Comparison of ENCODE assay signal across 19 mouse cellular contexts in the genomic region with DNA sequence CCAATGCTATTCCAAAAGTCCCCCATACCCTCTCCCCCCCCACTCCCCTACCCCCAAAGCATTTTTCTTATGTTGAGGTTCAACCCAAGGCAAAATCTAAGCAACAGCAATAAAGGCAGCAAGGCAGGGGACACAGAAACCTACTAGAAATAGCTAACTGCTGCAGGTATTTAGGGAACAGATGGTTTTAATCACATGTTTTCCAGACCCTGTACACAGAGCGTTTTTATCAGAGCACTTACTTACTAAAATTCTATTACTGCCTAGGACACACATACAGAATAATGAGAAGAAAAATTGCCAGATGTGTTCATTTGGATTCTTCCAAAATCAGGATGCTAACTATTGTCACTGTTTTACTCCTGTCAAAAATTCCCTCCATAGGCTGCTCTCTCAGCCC.
DNase-seq lines count a peak whose midpoint lies in the region; ATAC-seq lines count a peak whose summit lies in the region.
"Had no signal": no experiment of that assay in that cellular context is flagged by ENCODE, and none has a peak within 500 bp of the region (broad histone marks: within the 10 kb centered on the region; RNA-seq: fewer than 3 reads in every experiment).

No protein-coding gene starts in this region.

- no peaks in the 10 kb centered on the region for H3K4me1 ChIP-seq in embryonic facial prominence, embryonic 11.5 days (ENCODE audit: control insufficient read depth, insufficient read depth, low read length)
- H3K4me1 ChIP-seq in embryonic facial prominence, embryonic 10.5 days: no peaks in the 10 kb centered on the region
- H3K4me1 ChIP-seq in limb, embryonic 12.5 days (replicated peaks): peaks cover 7% of the 10 kb centered on the region
- H3K4me1 ChIP-seq in limb, embryonic 10.5 days: peaks cover 6% of the 10 kb centered on the region
- H3K4me1 ChIP-seq in limb, embryonic 13.5 days: peaks cover 8% of the 10 kb centered on the region
- H3K4me1 ChIP-seq: embryonic facial prominence, embryonic 12.5 days; forebrain, embryonic 12.5 days had no signal

- H3K9me3 ChIP-seq in embryonic facial prominence, embryonic 11.5 days (replicated peaks; ENCODE audit: control insufficient read depth, low read length): no peaks in the 10 kb centered on the region
- H3K9me3 ChIP-seq in embryonic facial prominence, embryonic 10.5 days: no peaks in the 10 kb centered on the region
- H3K9me3 ChIP-seq in limb, embryonic 12.5 days: no peaks in the 10 kb centered on the region
- H3K9me3 ChIP-seq in limb, embryonic 10.5 days (replicated peaks): no peaks in the 10 kb centered on the region
- no peaks in the 10 kb centered on the region for H3K9me3 ChIP-seq in limb, embryonic 13.5 days
- H3K9me3 ChIP-seq: embryonic facial prominence, embryonic 12.5 days; forebrain, embryonic 10.5 days; forebrain, embryonic 12.5 days had no signal

- no peaks in the 10 kb centered on the region for H3K27me3 ChIP-seq in embryonic facial prominence, embryonic 11.5 days (ENCODE audit: control insufficient read depth, insufficient read depth, low read length)
- H3K27me3 ChIP-seq in embryonic facial prominence, embryonic 10.5 days (replicated peaks; ENCODE audit: low read depth, poor library complexity, severe bottlenecking): no peaks in the 10 kb centered on the region
- H3K27me3 ChIP-seq in limb, embryonic 12.5 days: no peaks in the 10 kb centered on the region
- no peaks in the 10 kb centered on the region for H3K27me3 ChIP-seq in limb, embryonic 10.5 days (ENCODE audit: low read depth, poor library complexity, severe bottlenecking)
- no peaks in the 10 kb centered on the region for H3K27me3 ChIP-seq in limb, embryonic 13.5 days
- H3K27me3 ChIP-seq: embryonic facial prominence, embryonic 12.5 days; forebrain, embryonic 12.5 days had no signal

- no peak overlapping the region for H3K4me2 ChIP-seq in embryonic facial prominence, embryonic 11.5 days (ENCODE audit: low read depth, low read length)
- H3K4me2 ChIP-seq in limb, embryonic 12.5 days: no peak overlapping the region
- H3K4me2 ChIP-seq in limb, embryonic 13.5 days (replicated peaks): no peak overlapping the region
- H3K4me2 ChIP-seq: embryonic facial prominence, embryonic 12.5 days; forebrain, embryonic 12.5 days had no signal

- peak; percentile 45 for DNase-seq in embryonic facial prominence, embryonic 11.5 days (ENCODE audit: low spot score)
- DNase-seq in embryonic facial prominence, embryonic 10.5 days (ENCODE audit: low spot score): no peak
- DNase-seq in limb, embryonic 10.5 days (ENCODE audit: low spot score): no peak
- no peak for DNase-seq in adrenal gland, postnatal 14 days
- DNase-seq: adrenal gland, adult 2 months; adrenal gland, postnatal 10 days; adrenal gland, postnatal 36 days; cerebellum, adult 11-12 months; cerebellum, adult 2 months; cerebellum, postnatal 10 days; cerebellum, postnatal 25 days had no signal

- H3K4me3 ChIP-seq in embryonic facial prominence, embryonic 11.5 days (ENCODE audit: low read depth, low read length): no peak overlapping the region
- H3K4me3 ChIP-seq in embryonic facial prominence, embryonic 10.5 days: no peak overlapping the region
- no peak overlapping the region for H3K4me3 ChIP-seq in limb, embryonic 12.5 days (replicated peaks)
- H3K4me3 ChIP-seq in limb, embryonic 10.5 days: no peak overlapping the region
- H3K4me3 ChIP-seq in limb, embryonic 13.5 days: no peak overlapping the region
- H3K4me3 ChIP-seq: embryonic facial prominence, embryonic 12.5 days; forebrain, embryonic 10.5 days; forebrain, embryonic 12.5 days had no signal

- no peak overlapping the region for H3K9ac ChIP-seq in embryonic facial prominence, embryonic 11.5 days (replicated peaks; ENCODE audit: low read length)
- H3K9ac ChIP-seq in limb, embryonic 12.5 days (replicated peaks): no peak overlapping the region
- H3K9ac ChIP-seq in limb, embryonic 13.5 days: no peak overlapping the region
- H3K9ac ChIP-seq: embryonic facial prominence, embryonic 12.5 days; forebrain, embryonic 12.5 days had no signal

- H3K27ac ChIP-seq in embryonic facial prominence, embryonic 11.5 days (replicated peaks; ENCODE audit: low read depth, low read length): no peak overlapping the region
- no peak overlapping the region for H3K27ac ChIP-seq in embryonic facial prominence, embryonic 10.5 days (replicated peaks)
- H3K27ac ChIP-seq in limb, embryonic 12.5 days: peak overlapping the region; percentile 67; the same call in 1 of the 2 replicates
- no peak overlapping the region for H3K27ac ChIP-seq in limb, embryonic 10.5 days
- H3K27ac ChIP-seq in limb, embryonic 13.5 days: no peak overlapping the region
- H3K27ac ChIP-seq: embryonic facial prominence, embryonic 12.5 days; forebrain, embryonic 10.5 days; forebrain, embryonic 12.5 days had no signal

- WGBS in embryonic facial prominence, embryonic 11.5 days: 46% methylated on average over 1 of the region's 1 CpGs
- 49% methylated on average over 1 of the region's 1 CpGs for WGBS in embryonic facial prominence, embryonic 10.5 days
- 16% methylated on average over 1 of the region's 1 CpGs for WGBS in limb, embryonic 12.5 days
- 29% methylated on average over 1 of the region's 1 CpGs for WGBS in limb, embryonic 10.5 days
- 13% methylated on average over 1 of the region's 1 CpGs for WGBS in limb, embryonic 13.5 days

- no peak for ATAC-seq in embryonic facial prominence, embryonic 11.5 days (replicated peaks; ENCODE audit: insufficient number of reproducible peaks, low FRiP score, low TSS enrichment, low read depth)
- no peak for ATAC-seq in limb, embryonic 12.5 days (ENCODE audit: insufficient number of reproducible peaks, insufficient read depth, low FRiP score, low TSS enrichment, low read depth)
- peak; percentile 61; the same call in 1 of the 2 replicates for ATAC-seq in limb, embryonic 13.5 days (ENCODE audit: low FRiP score, low read depth)
- no peak for ATAC-seq in erythroid progenitor cell, adult 5-6 weeks (replicated peaks; ENCODE audit: low FRiP score, poor library complexity, severe bottlenecking)
- ATAC-seq: forebrain, embryonic 14.5 days; forebrain, embryonic 16.5 days had no signal

- H3K36me3 ChIP-seq in embryonic facial prominence, embryonic 11.5 days (replicated peaks; ENCODE audit: control insufficient read depth, insufficient read depth, low read depth, low read length): no peaks in the 10 kb centered on the region
- H3K36me3 ChIP-seq in embryonic facial prominence, embryonic 10.5 days (replicated peaks): no peaks in the 10 kb centered on the region
- no peaks in the 10 kb centered on the region for H3K36me3 ChIP-seq in limb, embryonic 12.5 days
- H3K36me3 ChIP-seq in limb, embryonic 10.5 days: no peaks in the 10 kb centered on the region
- H3K36me3 ChIP-seq in limb, embryonic 13.5 days: no peaks in the 10 kb centered on the region
- H3K36me3 ChIP-seq: embryonic facial prominence, embryonic 12.5 days; forebrain, embryonic 10.5 days; forebrain, embryonic 12.5 days had no signal
